Mouse (Mus musculus): ENCODE measurements at regions not wholly inside any gene's neighbourhood (a gene's known extent, or its start where the extent isn't known, plus 50 kb on each side); places are given as distances from the start of the nearest gene placed in this dataset.

DNA sequence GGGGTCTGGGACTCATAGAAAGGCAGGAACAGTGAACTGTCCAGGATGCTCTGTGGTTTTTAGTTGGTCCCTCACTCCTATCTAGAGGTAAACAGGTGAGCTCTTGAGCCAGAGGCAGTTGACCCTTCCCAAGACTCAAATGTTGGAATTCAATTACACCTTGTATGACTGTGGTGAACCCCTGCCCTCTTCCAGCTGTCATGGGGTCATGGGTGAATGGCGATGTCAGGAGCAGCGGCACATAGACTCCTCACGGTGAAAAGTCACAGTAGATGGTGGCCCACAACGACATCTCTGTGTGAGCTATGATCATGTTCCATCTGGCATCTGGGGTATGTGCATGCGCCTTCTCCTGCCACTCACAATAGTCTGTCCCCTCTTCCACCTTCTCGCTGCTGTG is 56.9 kb upstream of the 1700024P04Rik start:
- TF ChIP-seq CTCF (IDR thresholded peaks at IDR 0.05; ENCODE audit: low read depth), result no peak
- no peak for TF ChIP-seq EP300 (IDR thresholded peaks at IDR 0.05; ENCODE audit: low read depth)
